Mouse (Mus musculus) lung, embryonic 14.5 days (tissue): ENCODE measurements at regions not wholly inside any gene's neighbourhood (a gene's known extent, or its start where the extent isn't known, plus 50 kb on each side); places are given as distances from the start of the nearest gene placed in this dataset.

Experiments
- ATAC-seq: fragments of 200-750 bp; cut with Nextera tagmentation; 2 replicates; pipeline ENCODE4 v1.8.0; 2017; ENCODE audit warnings: mild to moderate bottlenecking, moderate TSS enrichment, moderate library complexity; ENCODE audit not compliant: insufficient read depth
- DNase-seq: peaks from one replicate; pipeline ENCODE4 v3.0.0-alpha.2; 2015
- H3K27ac ChIP-seq: fragments of 300-500 bp; sonication (generic); 2 replicates; pipeline ENCODE4 v1.5.1; 2014; ENCODE audit warnings: low read depth, mild to moderate bottlenecking, moderate library complexity
- H3K27me3 ChIP-seq: fragments of 300-500 bp; sonication (generic); 2 replicates; pipeline ENCODE4 v1.6.1; 2014; ENCODE audit warnings: low read length, control low read depth; ENCODE audit not compliant: insufficient read depth
- H3K36me3 ChIP-seq: fragments of 300-500 bp; sonication (generic); 2 replicates; pipeline ENCODE4 v1.6.1; 2014; ENCODE audit warnings: control low read depth; ENCODE audit not compliant: insufficient read depth
- H3K4me1 ChIP-seq: fragments of 300-500 bp; sonication (generic); 2 replicates; pipeline ENCODE4 v1.6.1; 2014; ENCODE audit warnings: antibody characterized with exemption, control low read depth; ENCODE audit not compliant: insufficient read depth
- H3K4me2 ChIP-seq: fragments of 300-500 bp; sonication (generic); 2 replicates; pipeline ENCODE4 v1.6.1; 2014; ENCODE audit warnings: mild to moderate bottlenecking
- H3K4me3 ChIP-seq: fragments of 300-500 bp; sonication (generic); 2 replicates; pipeline ENCODE4 v1.5.1; 2014; ENCODE audit warnings: low read depth, low read length
- H3K9ac ChIP-seq: fragments of 300-500 bp; sonication (generic); 2 replicates; pipeline ENCODE4 v1.6.1; 2014
- H3K9me3 ChIP-seq: fragments of 300-500 bp; sonication (generic); 2 replicates; pipeline ENCODE4 v1.6.1; 2016; ENCODE audit warnings: low read depth, low read length, control low read depth
- CTCF ChIP-seq: IDR thresholded peaks from 2 replicates; pipeline ENCODE4 v1.5.1; 2016; ENCODE audit warnings: antibody characterized with exemption, low read depth
- WGBS: fragments of 180-500 bp; shearing (Covaris S2); extraction: QIAGEN DNeasy Blood & Tissue Kit; methylation state at CpG from one replicate; pipeline ENCODE4 v1.1.7; 2014; 5-methylcytosine and 5-hydroxymethylcytosine counted together

DNA sequence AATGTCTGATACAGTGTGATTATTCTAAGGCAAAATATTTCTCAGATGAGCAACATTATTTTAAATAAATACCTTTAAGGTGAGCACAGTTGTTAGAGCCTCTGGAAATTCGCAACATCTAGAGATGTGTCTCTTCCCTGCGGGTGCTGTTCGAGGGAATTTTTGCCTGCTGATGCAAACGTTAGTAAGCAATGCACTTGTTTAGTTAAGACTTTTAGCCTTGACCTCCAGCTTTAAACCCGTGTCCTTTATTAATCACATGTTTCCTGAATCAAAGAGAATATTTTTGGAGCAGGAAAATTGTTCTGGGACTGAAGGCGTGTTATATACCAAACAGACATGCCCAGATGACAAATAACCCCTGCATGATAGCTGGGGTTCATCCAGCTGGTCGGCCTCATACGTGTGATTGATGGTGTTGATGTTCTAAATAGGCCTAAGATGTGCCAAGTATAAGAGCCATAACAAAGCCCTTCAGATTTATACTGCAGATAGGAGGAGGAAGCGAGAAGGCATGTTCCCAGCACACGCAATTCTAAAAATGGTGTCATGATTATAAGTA lies 119.0 kb upstream of the Sem1 start:
- Histone ChIP-seq H3K36me3 (no peaks in the 10 kb centered on the region), H3K4me2 (no peak overlapping the region), H3K27me3 (no peaks in the 10 kb centered on the region), H3K9ac (no peak overlapping the region), H3K4me3 (no peak overlapping the region), H3K9me3 (no peaks in the 10 kb centered on the region), H3K4me1 (no peaks in the 10 kb centered on the region), H3K27ac (no peak overlapping the region)
- 23% methylated on average over 10 of the region's 10 CpGs for WGBS
- TF ChIP-seq CTCF: no peak
- DNase-seq: peak; percentile 52
- ATAC-seq: peak; percentile 80

GRCm38 (mm10) chr6:6706729-6707128 lies 128.3 kb upstream of the Sem1 start:
- no peak overlapping the region for H3K4me3 ChIP-seq
- H3K36me3 ChIP-seq: no peaks in the 10 kb centered on the region
- no peaks in the 10 kb centered on the region for H3K9me3 ChIP-seq
- no peak overlapping the region for H3K9ac ChIP-seq
- no peaks in the 10 kb centered on the region for H3K27me3 ChIP-seq
- DNase-seq (no peak), ATAC-seq (no peak)
- TF ChIP-seq CTCF: no peak
- 83% methylated on average over 4 of the region's 4 CpGs for WGBS
- no peak overlapping the region for H3K4me2 ChIP-seq
- no peaks in the 10 kb centered on the region for H3K4me1 ChIP-seq
- no peak overlapping the region for H3K27ac ChIP-seq

DNA sequence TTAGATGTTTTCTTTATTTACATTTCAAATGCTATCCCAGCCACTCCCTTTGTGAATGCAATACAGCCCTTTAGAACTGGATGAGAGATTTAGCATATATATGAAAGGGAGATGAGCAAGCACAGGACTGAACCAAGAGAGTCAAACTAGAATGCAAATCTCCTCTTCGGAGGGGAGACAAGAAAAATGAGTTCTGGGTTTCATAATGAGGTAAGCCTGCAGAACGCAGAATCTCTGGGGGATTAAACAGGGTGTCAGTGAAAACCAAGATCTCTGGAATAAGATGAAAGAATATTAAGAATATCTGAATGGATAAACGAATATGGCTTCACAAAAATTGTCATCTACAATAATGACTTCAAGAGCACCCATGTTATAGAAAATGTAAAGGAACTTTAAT lies 130.6 kb upstream of the Sem1 start:
- Histone ChIP-seq H3K9ac (no peak overlapping the region), H3K9me3 (no peaks in the 10 kb centered on the region), H3K4me2 (no peak overlapping the region), H3K36me3 (no peaks in the 10 kb centered on the region), H3K4me1 (no peaks in the 10 kb centered on the region), H3K4me3 (no peak overlapping the region), H3K27me3 (no peaks in the 10 kb centered on the region), H3K27ac (no peak overlapping the region)
- no peak for TF ChIP-seq CTCF
- no peak for DNase-seq
- WGBS: 68% methylated on average over 3 of the region's 3 CpGs
- ATAC-seq: no peak

- ATAC-seq (no peak), DNase-seq (no peak)
- H3K27ac ChIP-seq: no peak overlapping the region
- H3K9ac ChIP-seq: no peak overlapping the region
- H3K9me3 ChIP-seq: no peaks in the 10 kb centered on the region
- H3K27me3 ChIP-seq: no peaks in the 10 kb centered on the region
- 83% methylated on average over 3 of the region's 3 CpGs for WGBS
- no peaks in the 10 kb centered on the region for H3K4me1 ChIP-seq
- no peak for TF ChIP-seq CTCF
- H3K4me2 ChIP-seq: no peak overlapping the region
- no peak overlapping the region for H3K4me3 ChIP-seq
- H3K36me3 ChIP-seq: no peaks in the 10 kb centered on the region
Observed at GRCm38 (mm10) chr6:6730259-6730658, 132.9 kb upstream of the Dlx6 start.

GRCm38 (mm10) chr6:6745394-6745793 lies 117.7 kb upstream of the Dlx6 start:
- no peaks in the 10 kb centered on the region for H3K36me3 ChIP-seq
- no peaks in the 10 kb centered on the region for H3K9me3 ChIP-seq
- ATAC-seq (no peak), DNase-seq (no peak)
- no peak overlapping the region for H3K4me3 ChIP-seq
- H3K9ac ChIP-seq: no peak overlapping the region
- H3K27ac ChIP-seq: no peak overlapping the region
- H3K4me1 ChIP-seq: no peaks in the 10 kb centered on the region
- TF ChIP-seq CTCF: no peak
- 56% methylated on average over 3 of the region's 3 CpGs for WGBS
- no peak overlapping the region for H3K4me2 ChIP-seq
- H3K27me3 ChIP-seq: no peaks in the 10 kb centered on the region

- no peak for TF ChIP-seq CTCF
- no peaks in the 10 kb centered on the region for H3K9me3 ChIP-seq
- no peak overlapping the region for H3K27ac ChIP-seq
Observed at GRCm38 (mm10) chr6:6779157-6779556, 84.0 kb upstream of the Dlx6 start.

DNA sequence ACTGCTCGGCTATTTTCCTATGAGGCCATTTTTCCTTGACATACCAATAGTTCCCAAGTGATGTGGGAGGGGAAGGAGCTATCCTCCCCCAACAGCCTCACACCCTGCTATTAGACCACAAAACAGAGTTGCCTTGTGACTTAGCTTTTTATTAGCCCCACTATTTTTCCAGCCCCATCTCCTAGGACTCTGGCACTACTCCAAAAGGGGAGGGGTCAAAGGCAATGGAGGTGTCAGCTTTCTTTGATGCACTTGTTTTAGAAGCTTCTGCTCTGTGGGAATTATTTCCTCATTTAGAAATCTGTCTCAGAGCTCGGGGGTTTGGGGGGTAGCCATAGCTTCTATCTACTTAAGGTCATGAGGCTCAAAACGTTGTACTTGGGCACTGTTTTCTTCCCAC lies 81.6 kb upstream of the Dlx6 start:
- ATAC-seq (no peak), DNase-seq (peak; percentile 21)
- WGBS: 39% methylated on average over 3 of the region's 3 CpGs

More at GRCm38 (mm10) chr6:6779157-6779556, 84.0 kb upstream of the Dlx6 start:
- Histone ChIP-seq H3K4me2 (no peak overlapping the region), H3K27me3 (no peaks in the 10 kb centered on the region), H3K9ac (no peak overlapping the region), H3K4me3 (no peak overlapping the region), H3K36me3 (no peaks in the 10 kb centered on the region), H3K4me1 (no peaks in the 10 kb centered on the region)
- ATAC-seq (peak; percentile 58; the same call in 1 of the 2 replicates), DNase-seq (peak; percentile 28)
- 36% methylated on average over 1 of the region's 1 CpGs for WGBS

More for the DNA sequence above, 81.6 kb upstream of the Dlx6 start:
- H3K4me2 ChIP-seq: no peak overlapping the region
- H3K9ac ChIP-seq: no peak overlapping the region
- no peak for TF ChIP-seq CTCF
- H3K36me3 ChIP-seq: no peaks in the 10 kb centered on the region
- H3K4me1 ChIP-seq: no peaks in the 10 kb centered on the region
- no peak overlapping the region for H3K27ac ChIP-seq
- H3K9me3 ChIP-seq: no peaks in the 10 kb centered on the region
- no peak overlapping the region for H3K4me3 ChIP-seq
- H3K27me3 ChIP-seq: no peaks in the 10 kb centered on the region
